Mouse (Mus musculus): ENCODE measurements around the gene Nt5c1a.

Nt5c1a gene

GRCm38 (mm10) chr4:123212330-123212729, 11.0 kb downstream of the Nt5c1a start:
- no peak for DNase-seq (ENCODE audit: low read depth)

- DNase-seq (ENCODE audit: low read depth): no peak
These were observed 12.7 kb downstream of the Nt5c1a start for GRCm38 (mm10) chr4:123213975-123214374.

GRCm38 (mm10) chr4:123215367-123215766, 14.1 kb downstream of the Nt5c1a start:
- DNase-seq (ENCODE audit: low read depth): no peak

DNA sequence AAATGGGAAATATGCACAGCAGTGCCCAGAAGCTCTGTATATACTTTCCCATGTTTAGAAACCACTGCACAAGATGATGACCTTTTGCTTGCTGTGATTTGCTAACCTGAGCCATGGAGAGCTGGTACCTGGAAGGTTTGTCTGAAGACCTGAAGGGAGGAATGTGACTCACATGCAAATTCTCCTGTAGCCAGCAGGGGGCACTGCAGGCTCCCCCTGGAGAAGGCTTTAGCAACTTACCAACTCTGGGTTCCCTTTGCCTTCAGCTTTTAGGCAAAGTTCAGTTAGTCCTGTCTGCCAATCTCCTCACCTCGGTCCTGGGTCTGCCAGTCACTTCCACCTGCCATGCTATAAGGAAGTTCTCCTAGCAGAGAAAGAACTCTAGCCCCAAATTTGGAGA, 15.5 kb downstream of the Nt5c1a start:
- DNase-seq (ENCODE audit: low read depth): peak; percentile 14

DNA sequence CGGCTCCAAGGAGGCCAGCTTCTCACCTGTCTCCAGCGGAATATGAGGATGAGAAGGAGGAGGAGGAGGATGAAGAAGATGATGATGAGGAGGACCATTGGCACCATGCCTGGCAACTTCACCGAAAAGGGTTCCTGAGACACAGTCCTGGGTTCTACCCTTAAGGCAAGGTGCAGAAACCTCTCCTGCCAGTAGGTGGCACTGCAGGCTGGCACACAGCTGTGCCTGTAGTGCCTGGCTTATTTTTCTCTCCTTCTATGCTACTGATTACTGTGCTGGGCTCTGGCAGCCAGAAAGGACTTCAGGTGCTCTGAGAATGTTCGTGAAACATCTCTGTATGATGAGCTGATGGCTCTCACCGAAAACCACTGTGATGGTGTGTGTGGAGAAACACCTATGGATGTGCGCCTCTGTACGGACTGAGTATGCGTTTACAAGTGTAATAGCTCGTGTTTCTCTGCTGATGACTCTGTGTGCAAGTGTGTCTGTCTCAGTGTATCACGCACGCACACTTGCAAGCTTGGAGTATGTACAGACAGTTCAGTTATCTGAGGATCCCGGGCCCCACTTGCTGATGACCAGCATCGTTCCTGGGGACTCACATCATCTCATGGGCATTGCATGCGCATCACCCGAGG, 18.5 kb downstream of the Nt5c1a start:
- peak; percentile 34 for DNase-seq (ENCODE audit: low read depth)

DNA sequence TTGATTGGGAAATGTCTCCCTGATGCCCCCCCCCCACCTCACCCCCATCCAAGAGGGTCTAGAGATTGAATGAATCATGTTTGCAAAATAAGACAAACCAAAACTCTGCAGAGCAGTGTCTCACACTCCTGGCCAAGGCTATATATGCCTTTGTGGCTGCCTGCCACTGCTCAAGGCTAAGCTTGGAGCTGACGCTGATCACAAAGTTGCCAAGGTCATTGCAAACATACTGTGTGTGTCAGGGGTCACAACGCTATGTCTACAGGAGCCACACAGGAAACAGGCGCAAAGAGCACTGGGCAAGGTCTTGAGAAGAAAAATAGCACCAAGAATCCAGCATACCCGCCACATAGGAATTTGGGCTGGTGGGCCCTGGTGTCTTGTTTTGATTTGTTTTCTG, 19.3 kb downstream of the Nt5c1a start:
- DNase-seq (ENCODE audit: low read depth): no peak

- DNase-seq (ENCODE audit: low read depth): peak; percentile 22
These were observed 22.0 kb downstream of the Nt5c1a start for GRCm38 (mm10) chr4:123223309-123223708.

DNA sequence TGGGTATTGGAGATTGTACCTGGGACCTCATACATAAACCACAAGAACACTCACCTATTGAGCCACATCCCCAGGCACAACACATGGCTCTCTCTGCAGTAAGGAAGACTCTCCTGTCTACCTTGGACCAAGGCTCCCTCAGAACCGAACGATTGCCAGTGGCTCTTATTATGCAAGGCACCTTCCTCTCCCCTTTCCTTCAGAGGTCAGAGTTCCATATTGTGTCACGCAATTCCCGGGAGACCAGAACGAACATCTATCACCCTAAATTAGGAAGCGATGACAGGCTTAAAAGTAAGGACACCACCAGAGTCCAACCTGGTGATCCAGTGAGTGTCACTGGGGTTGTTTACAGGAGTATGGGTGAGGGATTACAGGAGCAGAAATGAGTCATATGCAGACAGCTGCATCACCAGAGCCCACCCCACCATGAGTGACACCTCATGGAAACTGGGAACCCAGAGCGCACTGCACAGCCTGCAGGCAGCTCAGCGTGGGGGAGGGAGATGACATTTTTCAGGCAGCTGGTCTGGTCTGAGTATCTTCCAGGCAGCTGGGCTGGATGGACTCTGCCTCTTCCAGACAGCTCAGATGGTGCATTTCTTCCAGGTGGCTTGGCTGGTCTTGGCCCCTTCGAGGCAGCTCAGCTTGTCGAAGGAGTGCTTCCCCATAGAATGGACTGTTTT, 24.6 kb downstream of the Nt5c1a start:
- DNase-seq (ENCODE audit: low read depth): no peak

DNA sequence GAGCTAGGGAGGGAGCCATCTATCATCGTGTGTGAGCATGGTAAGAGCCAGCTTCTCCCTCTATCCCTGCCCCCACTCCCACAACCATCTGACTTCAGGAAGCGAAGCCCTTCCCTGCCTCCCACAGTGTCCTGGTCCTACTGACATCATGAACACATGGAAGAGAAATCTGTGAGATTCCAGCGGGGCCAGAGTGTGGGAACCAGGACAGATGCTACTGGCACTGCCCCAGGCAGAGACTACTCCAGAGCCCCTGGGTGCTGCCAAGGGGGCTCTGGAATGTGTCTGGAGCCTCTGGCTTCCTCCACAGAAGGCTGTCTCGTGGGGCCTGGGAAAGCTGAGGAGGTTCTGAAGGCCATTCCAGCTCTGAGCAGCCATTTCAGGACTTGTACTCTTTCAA, 26.4 kb downstream of the Nt5c1a start:
- DNase-seq (ENCODE audit: low read depth): no peak

DNA sequence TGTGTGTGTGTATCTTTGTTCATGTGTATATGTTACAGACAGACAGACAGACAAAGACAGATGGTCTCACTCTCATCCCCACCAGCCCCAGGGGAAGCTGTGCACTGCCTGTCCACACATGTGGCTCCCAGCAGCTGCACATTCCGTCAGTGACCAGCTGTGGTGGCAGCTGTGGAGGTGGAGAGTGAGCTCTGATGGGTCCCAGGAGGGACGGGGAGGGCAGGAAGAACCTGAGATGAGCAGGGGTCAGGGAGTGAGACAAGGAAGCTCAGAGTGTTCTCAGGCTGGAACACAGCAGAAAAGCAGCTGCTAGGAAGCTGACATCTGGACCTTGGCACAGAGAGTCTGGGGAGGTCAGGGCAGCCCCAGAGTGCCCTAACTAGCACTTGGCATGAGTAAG, 27.0 kb downstream of the Nt5c1a start:
- DNase-seq (ENCODE audit: low read depth): no peak

DNA sequence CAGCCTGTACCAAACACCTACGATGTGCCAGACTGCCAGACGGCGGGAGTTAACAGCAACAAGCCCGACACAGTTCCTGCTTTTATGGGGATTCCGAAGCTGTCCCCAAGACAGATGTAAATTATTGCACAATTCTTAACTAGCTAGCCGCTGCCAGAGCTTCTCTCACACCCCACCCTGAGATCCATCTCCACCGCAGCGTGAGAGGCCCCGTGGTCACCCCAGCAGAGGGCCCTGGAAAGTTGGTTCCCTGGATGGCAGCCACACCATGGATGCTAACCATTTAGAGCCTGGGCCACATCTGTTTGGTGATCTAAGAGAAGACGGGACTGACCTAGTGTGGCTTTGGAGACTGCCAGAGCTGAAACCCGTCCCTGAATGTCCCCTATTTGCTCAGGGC, 27.9 kb downstream of the Nt5c1a start:
- DNase-seq (ENCODE audit: low read depth): no peak

DNA sequence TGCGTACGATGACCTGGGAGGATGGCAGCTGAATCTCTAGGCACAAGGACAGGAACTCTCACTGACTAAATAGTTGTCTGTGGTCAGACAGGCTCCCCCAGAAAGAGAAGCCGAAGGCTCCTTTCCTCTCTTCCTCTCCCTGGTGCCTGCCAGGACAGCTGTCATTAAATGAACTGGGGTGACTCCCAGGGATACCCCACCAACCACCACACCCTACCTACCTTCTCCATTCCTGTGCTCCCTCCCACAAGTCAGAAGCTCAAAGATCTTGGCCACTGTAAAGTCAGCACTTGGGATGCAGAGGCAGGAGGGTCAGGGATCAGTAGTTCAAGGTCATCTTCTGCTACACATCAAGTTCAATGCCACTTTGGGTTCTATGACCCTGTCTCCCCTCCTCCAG, 31.5 kb downstream of the Nt5c1a start:
- no peak for DNase-seq (ENCODE audit: low read depth)

- DNase-seq (ENCODE audit: low read depth): no peak
These were observed 32.3 kb downstream of the Nt5c1a start, which contains the start of gene Heyl for GRCm38 (mm10) chr4:123233492-123234084. Gene Heyl (plus strand): TSS chr4:123233556.

DNA sequence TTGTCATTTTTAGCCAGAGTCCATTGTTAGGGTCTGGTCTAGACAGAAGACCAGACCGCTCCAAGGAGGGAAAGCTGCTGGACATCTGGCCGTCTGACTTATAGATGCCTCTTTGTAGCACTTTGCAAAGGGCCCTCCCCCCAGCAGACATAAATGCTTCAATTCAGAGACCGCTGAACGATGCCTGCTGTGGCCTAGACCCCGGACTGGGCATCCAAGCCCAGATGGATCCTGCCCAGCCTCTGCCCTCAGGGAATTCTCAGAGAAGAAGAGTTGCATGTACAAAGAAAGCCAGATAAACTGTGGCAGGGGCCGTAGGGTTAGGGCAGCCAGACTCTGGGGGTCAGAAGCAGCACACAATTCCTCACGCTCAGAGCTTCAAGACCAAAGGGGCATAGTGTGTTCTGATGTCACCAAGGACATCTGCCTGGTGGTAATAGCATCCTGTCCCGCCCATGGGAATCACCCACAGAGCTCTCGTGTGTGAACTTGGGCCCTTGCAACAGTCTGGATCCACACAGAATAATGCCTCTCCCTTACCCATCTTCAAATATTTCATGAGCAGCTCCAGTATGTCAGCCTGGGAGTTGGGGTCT, 34.6 kb downstream of the Nt5c1a start:
- DNase-seq (ENCODE audit: low read depth): no peak

DNA sequence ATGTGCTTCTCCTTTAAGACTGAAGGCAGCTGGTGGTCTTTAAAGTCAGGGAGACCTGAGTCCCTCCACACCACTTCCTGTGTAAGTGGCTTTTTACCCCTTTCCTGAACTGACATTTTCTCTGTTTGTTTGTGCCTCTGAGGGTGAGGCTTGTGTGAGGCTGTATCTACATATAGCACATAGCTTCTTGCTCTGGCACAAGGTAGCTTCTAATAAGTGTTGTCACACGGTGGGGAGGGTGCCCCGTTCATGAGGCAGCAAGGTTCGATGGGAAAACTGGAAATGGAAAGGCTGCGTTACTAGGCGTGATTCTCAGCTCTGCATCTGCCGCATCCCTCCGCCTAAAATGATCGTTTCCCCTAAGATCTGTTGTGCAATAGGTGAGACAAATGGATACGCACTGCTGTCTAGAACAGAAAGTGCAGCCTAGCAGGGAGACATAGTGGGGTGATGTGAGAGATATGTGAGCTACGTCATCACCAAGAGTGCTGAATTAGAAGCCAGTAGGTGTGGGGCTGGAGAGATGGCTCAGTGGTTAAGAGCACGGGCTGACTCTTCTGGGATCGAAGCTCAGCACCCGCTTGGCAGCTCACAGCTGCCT, 35.2 kb downstream of the Nt5c1a start:
- no peak for DNase-seq (ENCODE audit: low read depth)

DNA sequence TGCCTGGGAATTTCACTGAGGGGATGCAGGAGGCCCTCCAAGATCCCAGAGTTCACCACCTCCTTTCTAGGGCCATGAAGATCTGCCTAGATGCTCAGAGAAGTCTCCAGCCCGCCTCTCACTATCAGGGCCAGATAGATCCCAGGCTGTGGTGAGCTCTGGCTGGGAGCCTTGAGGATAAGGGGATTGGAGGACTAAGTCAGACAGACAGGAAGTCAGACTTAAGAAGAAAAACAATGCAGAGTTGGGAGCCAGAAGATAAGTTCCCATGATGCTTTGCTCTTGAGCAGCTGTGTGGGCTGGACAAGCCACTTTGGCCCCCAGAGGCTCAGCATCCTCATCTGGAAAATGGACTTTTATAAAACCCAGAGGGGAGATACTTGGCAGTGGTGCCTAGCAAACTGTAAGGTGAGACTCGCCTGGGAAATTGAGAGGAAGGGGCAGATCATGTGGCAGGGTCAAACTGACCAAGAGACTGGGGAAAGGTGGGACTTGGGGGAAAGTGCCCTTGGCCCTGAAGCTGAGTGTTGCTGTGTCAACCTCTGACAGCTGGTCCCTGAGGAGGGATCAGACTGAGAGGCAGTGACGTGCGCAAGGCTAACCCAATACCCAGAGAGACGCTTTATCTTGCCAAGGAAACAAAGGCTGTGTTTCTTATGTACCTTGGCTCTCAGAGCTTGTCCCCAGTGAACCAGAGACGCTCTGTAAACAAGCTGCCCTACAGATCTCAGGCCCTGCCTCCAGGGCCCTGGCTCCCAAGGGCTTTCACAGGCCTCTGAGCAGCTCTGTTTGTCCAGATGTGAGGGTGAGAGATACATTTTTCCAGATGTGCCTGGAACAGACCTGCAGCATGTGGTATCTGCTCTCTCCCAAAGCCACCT, 36.3 kb downstream of the Nt5c1a start:
- no peak for DNase-seq (ENCODE audit: low read depth)

- DNase-seq (ENCODE audit: low read depth): no peak
These were observed 38.3 kb downstream of the Nt5c1a start for GRCm38 (mm10) chr4:123239361-123240203.

DNA sequence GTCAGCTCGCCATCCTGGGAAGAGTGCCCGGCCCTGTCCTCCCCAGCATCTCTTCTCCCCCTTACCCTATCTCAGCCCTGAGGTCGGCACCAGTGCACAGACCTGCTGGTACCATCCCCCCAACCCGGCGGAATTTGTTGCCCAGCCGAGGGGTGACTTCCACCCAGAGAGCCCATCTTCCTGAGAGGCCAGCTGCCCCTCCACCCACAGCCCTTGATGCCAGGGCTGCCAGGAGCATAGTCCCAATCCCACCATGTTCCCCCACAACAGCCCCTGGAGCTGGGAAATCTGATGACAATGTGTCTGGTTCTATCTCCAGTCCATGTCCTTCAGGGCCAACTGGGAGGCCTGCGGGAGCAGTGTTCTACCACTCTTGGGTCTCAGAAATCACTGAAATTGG, 44.9 kb downstream of the Nt5c1a start:
- no peak for DNase-seq (ENCODE audit: low read depth)

DNA sequence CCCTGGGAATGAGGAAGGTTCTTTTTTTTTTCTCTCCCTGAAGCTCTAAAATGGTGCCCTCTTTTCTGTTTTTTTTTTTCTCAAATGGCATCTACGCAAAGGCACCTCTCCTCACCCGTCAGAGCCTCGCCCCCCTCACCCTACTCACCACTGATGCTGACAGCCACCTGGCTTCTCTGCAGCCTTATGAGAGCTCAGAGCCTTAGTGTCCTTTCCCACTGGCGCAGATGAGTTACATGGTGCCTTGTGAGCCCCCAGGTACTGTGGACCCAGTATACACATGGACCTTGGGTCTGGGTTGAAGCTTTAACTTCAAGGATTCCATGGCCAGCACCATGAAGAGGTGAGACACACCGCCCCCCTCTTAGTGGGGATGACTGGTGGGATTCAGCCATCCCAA, 45.3 kb downstream of the Nt5c1a start:
- DNase-seq (ENCODE audit: low read depth): no peak

DNA sequence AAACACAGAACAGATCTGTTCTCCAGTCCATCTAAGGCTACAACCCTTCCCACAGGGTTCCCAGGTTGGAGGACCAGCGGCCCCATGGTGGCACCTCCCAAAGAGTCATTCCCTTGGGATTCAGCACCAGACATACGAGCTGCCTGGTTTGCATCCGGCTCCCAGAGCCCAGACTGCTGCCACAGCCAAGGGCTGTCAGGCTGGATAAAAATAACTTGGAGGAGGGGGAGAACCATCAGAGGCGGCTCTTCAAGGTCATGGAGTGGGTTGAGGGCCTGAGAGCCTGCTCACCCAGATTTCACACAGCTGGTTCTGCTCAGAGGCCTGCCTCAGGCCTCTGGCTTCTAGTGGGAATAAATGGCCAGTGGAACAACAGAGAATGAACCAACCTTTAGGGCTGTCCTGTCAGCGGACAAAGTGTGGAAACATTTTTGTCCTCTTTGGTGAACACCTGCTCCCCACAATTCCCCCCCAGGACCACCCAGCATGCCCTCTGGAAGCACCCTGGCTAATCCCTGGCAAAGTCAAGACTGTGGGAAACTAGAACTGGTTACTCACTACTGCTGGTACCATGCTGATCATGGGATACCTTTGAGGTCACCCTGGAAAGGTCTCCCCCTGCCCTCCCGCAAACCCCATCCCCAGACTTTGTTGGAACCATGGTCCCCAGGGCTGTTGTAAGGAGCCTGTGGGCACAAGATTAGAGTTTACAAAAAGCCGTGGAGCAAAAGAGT, 46.0 kb downstream of the Nt5c1a start:
- no peak for DNase-seq (ENCODE audit: low read depth)
